Mouse (Mus musculus) ES-Bruce4 (cell line): Measurements from ENCODE around the gene Ppp1r14d.

ENCODE experiments used
- CTCF ChIP-seq: IDR thresholded peaks from one replicate; pipeline ENCODE4 v1.8.1; 2011; ENCODE audit warnings: low read depth, low read length
- POLR2A ChIP-seq: IDR thresholded peaks from one replicate; pipeline ENCODE4 v1.8.1; 2011; ENCODE audit warnings: low read length; ENCODE audit not compliant: insufficient read depth

DNA sequence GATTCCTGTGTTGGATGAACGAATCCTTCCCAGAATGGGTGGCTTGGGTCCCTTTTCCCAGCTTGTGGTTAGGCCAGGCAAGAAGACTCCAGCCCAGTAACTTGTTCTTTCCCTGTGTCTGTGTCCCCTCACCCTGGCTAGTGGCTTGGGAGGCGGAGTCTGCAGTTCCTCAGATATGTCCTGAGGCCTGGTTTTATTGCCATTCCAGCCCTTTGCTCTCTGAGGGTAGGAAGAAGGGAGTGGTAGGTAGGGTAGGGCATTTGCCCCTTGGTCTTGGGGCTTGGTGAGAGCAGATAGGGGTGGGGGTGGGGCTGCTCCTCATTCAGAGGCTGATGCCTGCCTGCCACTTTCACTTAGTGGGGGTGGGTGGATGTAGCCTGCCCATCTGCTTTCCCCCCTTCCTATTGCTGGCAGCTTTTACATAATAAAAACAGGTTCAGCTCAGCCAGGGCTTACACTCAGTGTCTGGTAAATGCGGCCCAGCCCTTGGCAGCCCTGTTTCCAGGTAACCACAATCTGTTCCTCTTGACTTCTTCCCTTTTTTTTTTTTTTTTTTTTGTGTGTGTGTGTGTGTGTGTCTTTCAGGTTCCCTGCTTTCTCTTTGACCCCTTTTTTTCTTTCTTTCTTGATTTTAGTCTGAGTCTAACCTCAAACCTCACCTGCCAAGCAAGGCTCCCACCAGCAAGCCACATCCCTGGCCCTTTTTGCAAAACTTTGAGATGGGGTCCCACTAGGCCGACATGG, 10.5 kb upstream of the Ppp1r14d start:
- TF ChIP-seq CTCF, result no peak
- no peak for TF ChIP-seq POLR2A
